Mouse (Mus musculus) embryonic facial prominence, embryonic 15.5 days (tissue): Measurements from ENCODE around the gene Atxn7. TPM values are rescaled to one million over a fixed set of nuclear protein-coding genes. Genes with fewer than 3 reads are reported as not detected.
"Not testable (repeated sequence)": the region's sequence is repeated elsewhere in the genome, so short reads cannot be mapped to it uniquely, and the experiment has no call there.

Experiments used
- ATAC-seq: fragments of 200-750 bp; cut with Nextera tagmentation; 2 replicates; pipeline ENCODE4 v1.8.0; 2017; ENCODE audit warnings: low read depth, moderate TSS enrichment; ENCODE audit not compliant: insufficient number of reproducible peaks, low FRiP score, low TSS enrichment
- H3K27ac ChIP-seq: fragments of 300-500 bp; sonication (generic); replicated peaks from 2 replicates; pipeline ENCODE4 v1.5.1; 2015; ENCODE audit warnings: mild to moderate bottlenecking, inconsistent platforms
- H3K27me3 ChIP-seq: fragments of 300-500 bp; sonication (generic); 2 replicates; pipeline ENCODE4 v1.6.1; 2015; ENCODE audit warnings: inconsistent platforms
- H3K36me3 ChIP-seq: fragments of 300-500 bp; sonication (generic); 2 replicates; pipeline ENCODE4 v1.6.1; 2015; ENCODE audit warnings: mild to moderate bottlenecking, inconsistent platforms
- H3K4me1 ChIP-seq: fragments of 300-500 bp; sonication (generic); 2 replicates; pipeline ENCODE4 v1.6.1; 2015; ENCODE audit warnings: inconsistent platforms
- H3K4me2 ChIP-seq: fragments of 300-500 bp; sonication (generic); replicated peaks from 2 replicates; pipeline ENCODE4 v1.6.1; 2015; ENCODE audit warnings: mild to moderate bottlenecking, inconsistent platforms
- H3K4me3 ChIP-seq: fragments of 300-500 bp; sonication (generic); replicated peaks from 2 replicates; pipeline ENCODE4 v1.5.1; 2015; ENCODE audit warnings: mild to moderate bottlenecking, inconsistent platforms
- H3K9ac ChIP-seq: fragments of 300-500 bp; sonication (generic); 2 replicates; pipeline ENCODE4 v1.6.1; 2015; ENCODE audit warnings: inconsistent platforms
- H3K9me3 ChIP-seq: fragments of 300-500 bp; sonication (generic); replicated peaks from 2 replicates; pipeline ENCODE4 v1.6.1; 2016; ENCODE audit warnings: inconsistent platforms
- WGBS: fragments of 180-500 bp; shearing (Covaris S2); methylation state at CpG from one replicate; pipeline ENCODE4 v1.1.7; 2015; 5-methylcytosine and 5-hydroxymethylcytosine counted together
- polyA plus RNA-seq: library from polyadenylated mRNA; unstranded; fragments of >200 nt; fragmentation: Nextera tagmentation; extraction: Ambion mirVana; gene quantifications from 2 replicates; pipeline ENCODE4 v1.2.1, GENCODE M21; 2015

Gene Atxn7
- 4.8 and 6.2 TPM in 2 replicates for polyA plus RNA-seq

- Histone ChIP-seq H3K27ac (peak within 1 kb of the TSS; percentile 84), H3K4me3 (peak within 1 kb of the TSS; percentile 89), H3K9me3 (no peaks in the 10 kb centered on the region), H3K4me2 (peak within 1 kb of the TSS; percentile 58), H3K27me3 (no peaks in the 10 kb centered on the region), H3K36me3 (no peaks in the 10 kb centered on the region), H3K9ac (peak within 1 kb of the TSS; percentile 81), H3K4me1 (peaks cover 9% of the 10 kb centered on the region; the same call in 1 of the 2 replicates)
- peak; percentile 66 for ATAC-seq
- 4% methylated on average over 29 of the region's 56 CpGs for WGBS
Observed at GRCm38 (mm10) chr14:13961401-13962112, at the start of gene Atxn7, which contains the start of gene Thoc7. Atxn7 (plus strand) TSS chr14:13961440. Thoc7 (minus strand) TSS chr14:13961852.

- Histone ChIP-seq H3K9ac (no peak within 1 kb of the TSS), H3K4me1 (no peaks in the 10 kb centered on the region), H3K4me2 (no peak within 1 kb of the TSS), H3K9me3 (no peaks in the 10 kb centered on the region), H3K4me3 (no peak within 1 kb of the TSS), H3K27me3 (no peaks in the 10 kb centered on the region), H3K36me3 (no peaks in the 10 kb centered on the region), H3K27ac (no peak within 1 kb of the TSS)
- 31% methylated on average over 1 of the region's 1 CpGs for WGBS
- ATAC-seq, result no peak
Observed at GRCm38 (mm10) chr14:13914387-13915082, 46.7 kb upstream of the Atxn7 start, which contains the start of gene Gm281. Gm281 (minus strand) TSS chr14:13914478.

- Histone ChIP-seq H3K4me1 (no peaks in the 10 kb centered on the region), H3K4me3 (no peak overlapping the region), H3K9ac (no peak overlapping the region), H3K27me3 (no peaks in the 10 kb centered on the region), H3K36me3 (no peaks in the 10 kb centered on the region), H3K27ac (no peak overlapping the region), H3K4me2 (no peak overlapping the region), H3K9me3 (no peaks in the 10 kb centered on the region)
- no peak for ATAC-seq
- 62% methylated on average over 4 of the region's 4 CpGs for WGBS
Observed at GRCm38 (mm10) chr14:13915207-13915606, 46.0 kb upstream of the Atxn7 start.

- Histone ChIP-seq H3K4me3 (no peak overlapping the region), H3K27me3 (no peaks in the 10 kb centered on the region), H3K9me3 (no peaks in the 10 kb centered on the region), H3K4me2 (no peak overlapping the region), H3K9ac (no peak overlapping the region), H3K27ac (no peak overlapping the region), H3K36me3 (no peaks in the 10 kb centered on the region), H3K4me1 (no peaks in the 10 kb centered on the region)
- WGBS, result 84% methylated on average over 10 of the region's 10 CpGs
- no peak for ATAC-seq
Observed at GRCm38 (mm10) chr14:13917208-13917607, 44.0 kb upstream of the Atxn7 start.

GRCm38 (mm10) chr14:13917630-13918029 lies 43.6 kb upstream of the Atxn7 start:
- Histone ChIP-seq H3K4me3 (no peak overlapping the region), H3K4me2 (no peak overlapping the region), H3K4me1 (no peaks in the 10 kb centered on the region), H3K27ac (no peak overlapping the region), H3K9me3 (no peaks in the 10 kb centered on the region), H3K9ac (no peak overlapping the region), H3K36me3 (no peaks in the 10 kb centered on the region), H3K27me3 (no peaks in the 10 kb centered on the region)
- 38% methylated on average over 3 of the region's 3 CpGs for WGBS
- ATAC-seq, result no peak

GRCm38 (mm10) chr14:13933290-13934051 lies 27.8 kb upstream of the Atxn7 start:
- Histone ChIP-seq H3K4me1 (peaks cover 8% of the 10 kb centered on the region; the same call in 1 of the 2 replicates), H3K9ac (no peak overlapping the region), H3K27ac (no peak overlapping the region), H3K4me2 (peak overlapping the region; percentile 69), H3K9me3 (no peaks in the 10 kb centered on the region), H3K36me3 (no peaks in the 10 kb centered on the region), H3K27me3 (no peaks in the 10 kb centered on the region), H3K4me3 (peak overlapping the region; percentile 40)
- 22% methylated on average over 31 of the region's 31 CpGs for WGBS
- ATAC-seq, result no peak

- Histone ChIP-seq H3K36me3 (no peaks in the 10 kb centered on the region), H3K9ac (no peak overlapping the region), H3K4me3 (peak overlapping the region; percentile 40), H3K27ac (no peak overlapping the region), H3K4me2 (peak overlapping the region; percentile 69), H3K9me3 (no peaks in the 10 kb centered on the region), H3K4me1 (peaks cover 8% of the 10 kb centered on the region; the same call in 1 of the 2 replicates), H3K27me3 (no peaks in the 10 kb centered on the region)
- 40% methylated on average over 5 of the region's 5 CpGs for WGBS
- ATAC-seq, result no peak
Observed at GRCm38 (mm10) chr14:13934052-13934371, 27.2 kb upstream of the Atxn7 start.

- no peak overlapping the region for H3K4me2 ChIP-seq
- H3K27me3 ChIP-seq, result no peaks in the 10 kb centered on the region
- no peaks in the 10 kb centered on the region for H3K4me1 ChIP-seq
- peaks cover 20% of the 10 kb centered on the region for H3K36me3 ChIP-seq
- WGBS, result 92% methylated on average over 4 of the region's 4 CpGs
- no peaks in the 10 kb centered on the region for H3K9me3 ChIP-seq
- H3K4me3 ChIP-seq, result no peak overlapping the region
- ATAC-seq, result no peak
- no peak overlapping the region for H3K9ac ChIP-seq
- H3K27ac ChIP-seq, result no peak overlapping the region
Observed at GRCm38 (mm10) chr14:13944686-13945085, 16.6 kb upstream of the Atxn7 start.

GRCm38 (mm10) chr14:13948345-13948744 lies 12.9 kb upstream of the Atxn7 start:
- Histone ChIP-seq H3K36me3 (peaks cover 42% of the 10 kb centered on the region), H3K9me3 (no peaks in the 10 kb centered on the region), H3K4me3 (no peak overlapping the region), H3K27me3 (no peaks in the 10 kb centered on the region), H3K9ac (no peak overlapping the region), H3K27ac (no peak overlapping the region), H3K4me1 (no peaks in the 10 kb centered on the region), H3K4me2 (no peak overlapping the region)
- no peak for ATAC-seq
- WGBS, result 91% methylated on average over 7 of the region's 7 CpGs

- no peaks in the 10 kb centered on the region for H3K4me1 ChIP-seq
- no peak overlapping the region for H3K4me2 ChIP-seq
- H3K9ac ChIP-seq, result no peak overlapping the region
Observed at GRCm38 (mm10) chr14:13950401-13950800, 10.8 kb upstream of the Atxn7 start.

GRCm38 (mm10) chr14:13952151-13952550 lies 9.1 kb upstream of the Atxn7 start:
- 94% methylated on average over 3 of the region's 3 CpGs for WGBS
- H3K27ac ChIP-seq, H3K9me3 ChIP-seq, H3K4me2 ChIP-seq, H3K27me3 ChIP-seq, H3K4me3 ChIP-seq, H3K9ac ChIP-seq, H3K4me1 ChIP-seq, ATAC-seq: not testable (repeated sequence)
- H3K36me3 ChIP-seq, result peaks cover 52% of the 10 kb centered on the region

More at GRCm38 (mm10) chr14:13950401-13950800, 10.8 kb upstream of the Atxn7 start:
- Histone ChIP-seq H3K36me3 (peaks cover 44% of the 10 kb centered on the region), H3K27ac (no peak overlapping the region), H3K4me3 (no peak overlapping the region), H3K9me3 (no peaks in the 10 kb centered on the region), H3K27me3 (no peaks in the 10 kb centered on the region)
- no peak for ATAC-seq
